Mouse (Mus musculus): Measurements from ENCODE around the gene Tsr2. TPM values are rescaled to one million over a fixed set of nuclear protein-coding genes. Genes with fewer than 3 reads are reported as not detected.

The Tsr2 gene
- polyA plus RNA-seq, 1 experiment from 2014 or later: 17.0 TPM

DNA sequence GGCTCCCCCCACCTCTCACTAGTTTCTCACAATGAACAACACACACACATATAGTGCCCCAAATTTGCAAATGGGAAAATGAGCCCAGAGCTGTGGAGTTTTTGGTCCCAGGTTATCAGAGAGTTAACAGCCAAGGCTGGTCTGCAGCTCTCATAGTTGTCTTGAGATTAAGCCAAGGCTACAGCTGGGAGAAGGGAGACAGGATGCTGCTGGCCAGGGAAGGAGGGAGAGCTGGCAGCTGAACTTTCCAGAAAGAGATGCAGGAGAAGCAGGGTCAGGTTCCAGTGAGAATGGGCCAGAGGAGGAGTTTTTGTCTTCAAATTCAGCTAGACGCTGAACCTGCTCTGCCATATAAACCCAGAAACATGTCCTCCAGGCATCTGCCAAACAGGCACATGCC is 37.0 kb downstream of the Tsr2 start:
- Histone ChIP-seq H3K36me3 (ENCODE audit: inconsistent target) (no peaks in the 10 kb centered on the region), H3K79me2 (ENCODE audit: inconsistent target) (no peaks in the 10 kb centered on the region), H3K27ac (no peak overlapping the region), H3K4me3 (ENCODE audit: inconsistent target) (no peak overlapping the region)
- WGBS (ENCODE audit: missing documents): 90% methylated on average over 1 of the region's 1 CpGs

DNA sequence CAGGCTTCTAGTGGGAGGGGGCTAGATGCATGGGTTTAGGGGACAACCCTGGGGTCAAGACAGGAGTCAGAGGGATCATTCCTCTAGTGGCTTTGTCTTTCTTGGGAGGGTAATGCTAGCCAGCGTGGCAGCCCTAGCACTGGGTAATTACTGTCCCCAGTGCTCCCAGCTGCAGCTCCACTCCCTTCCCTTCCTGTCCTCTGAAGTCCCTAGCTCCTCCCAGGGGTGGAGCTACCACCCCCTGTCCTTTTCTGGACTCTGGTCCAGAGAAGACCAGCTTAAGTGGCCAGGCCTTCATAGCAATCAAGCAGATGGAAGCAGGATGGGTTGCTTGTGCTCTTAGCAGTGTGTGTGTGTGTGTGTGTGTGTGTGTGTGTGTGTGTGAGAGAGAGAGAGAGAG is 40.8 kb downstream of the Tsr2 start:
- H3K4me3 ChIP-seq (ENCODE audit: inconsistent target): no peak overlapping the region
- WGBS (ENCODE audit: missing documents): 58% methylated on average over 1 of the region's 1 CpGs
- H3K79me2 ChIP-seq (ENCODE audit: inconsistent target): no peaks in the 10 kb centered on the region
- no peak overlapping the region for H3K27ac ChIP-seq
- no peaks in the 10 kb centered on the region for H3K36me3 ChIP-seq (ENCODE audit: inconsistent target)

DNA sequence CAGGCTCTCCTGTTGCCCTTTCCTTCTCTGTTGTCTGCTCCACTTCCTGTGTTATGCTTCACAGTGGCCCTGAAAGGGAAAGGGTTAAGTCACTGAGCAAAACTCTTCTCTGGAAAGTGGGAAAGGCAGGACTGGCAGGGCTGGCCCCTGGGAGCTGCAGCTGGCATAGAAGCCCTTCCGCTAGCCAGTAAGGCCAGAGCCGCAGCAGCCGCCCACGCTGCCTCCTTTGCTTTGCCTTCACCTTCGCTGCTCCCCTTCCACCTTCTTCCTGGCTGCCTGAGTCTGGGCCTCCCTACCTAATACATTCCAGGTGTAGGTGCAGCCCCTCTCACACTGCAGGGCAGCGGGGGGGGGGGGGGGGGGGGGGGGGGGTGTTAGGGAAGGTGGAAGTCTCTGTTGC is 41.9 kb downstream of the Tsr2 start:
- Histone ChIP-seq H3K79me2 (ENCODE audit: inconsistent target) (no peaks in the 10 kb centered on the region), H3K4me3 (ENCODE audit: inconsistent target) (no peak overlapping the region), H3K27ac (no peak overlapping the region), H3K36me3 (ENCODE audit: inconsistent target) (no peaks in the 10 kb centered on the region)
- 95% methylated on average over 4 of the region's 6 CpGs for WGBS (ENCODE audit: missing documents)

DNA sequence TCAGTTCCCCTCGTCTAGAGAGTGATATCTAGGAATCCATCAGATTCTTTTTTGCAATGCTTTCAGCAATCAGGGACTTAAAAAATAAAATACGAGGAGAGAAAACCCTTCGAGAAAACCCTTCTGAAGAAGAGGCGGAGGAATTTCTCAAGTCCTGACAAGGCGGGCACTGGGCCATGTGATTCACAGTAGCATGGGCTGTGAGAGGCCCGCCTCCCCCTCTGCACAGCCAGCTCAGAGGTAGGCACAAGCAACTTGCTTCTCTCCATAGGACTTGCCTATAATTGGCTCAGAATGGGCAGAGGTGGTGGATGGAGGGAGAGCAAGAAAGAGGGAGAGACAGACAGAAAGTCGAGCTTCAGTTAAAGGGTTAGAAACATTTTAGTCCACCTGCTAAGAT is 46.0 kb downstream of the Tsr2 start:
- Histone ChIP-seq H3K4me3 (ENCODE audit: inconsistent target) (no peak overlapping the region), H3K36me3 (ENCODE audit: inconsistent target) (no peaks in the 10 kb centered on the region), H3K79me2 (ENCODE audit: inconsistent target) (no peaks in the 10 kb centered on the region), H3K27ac (no peak overlapping the region)
- WGBS (ENCODE audit: missing documents): 94% methylated on average over 5 of the region's 7 CpGs

DNA sequence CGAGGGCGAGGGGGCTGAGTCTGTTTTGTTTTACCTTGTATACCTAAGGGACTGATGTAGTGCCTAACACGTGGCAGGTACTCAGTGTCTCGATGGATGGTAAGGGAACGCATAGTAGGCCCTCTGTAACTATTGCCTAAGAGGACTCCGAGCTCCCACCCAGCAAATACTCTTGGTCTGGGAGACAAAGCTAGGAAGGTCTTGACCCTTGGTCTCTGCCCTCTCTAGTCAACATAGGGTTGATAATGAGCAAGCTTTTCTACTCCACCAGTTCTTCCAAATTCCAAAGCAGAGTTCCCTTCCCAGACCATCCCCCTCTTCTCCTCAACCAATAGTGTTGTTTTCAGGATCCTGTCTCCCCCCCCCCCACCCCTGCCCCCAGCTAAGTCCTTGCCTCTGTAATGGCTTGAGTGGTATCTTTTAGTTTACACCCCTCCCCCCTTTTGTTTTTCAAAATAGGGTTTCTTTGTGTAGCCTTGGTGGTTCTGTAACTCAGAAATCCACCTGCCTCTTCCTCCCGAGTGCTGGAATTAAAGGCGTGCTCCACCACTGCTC is 46.6 kb downstream of the Tsr2 start:
- 81% methylated on average over 8 of the region's 8 CpGs for WGBS (ENCODE audit: missing documents)
- no peaks in the 10 kb centered on the region for H3K36me3 ChIP-seq (ENCODE audit: inconsistent target)
- no peaks in the 10 kb centered on the region for H3K79me2 ChIP-seq (ENCODE audit: inconsistent target)
- no peak overlapping the region for H3K27ac ChIP-seq
- no peak overlapping the region for H3K4me3 ChIP-seq (ENCODE audit: inconsistent target)

DNA sequence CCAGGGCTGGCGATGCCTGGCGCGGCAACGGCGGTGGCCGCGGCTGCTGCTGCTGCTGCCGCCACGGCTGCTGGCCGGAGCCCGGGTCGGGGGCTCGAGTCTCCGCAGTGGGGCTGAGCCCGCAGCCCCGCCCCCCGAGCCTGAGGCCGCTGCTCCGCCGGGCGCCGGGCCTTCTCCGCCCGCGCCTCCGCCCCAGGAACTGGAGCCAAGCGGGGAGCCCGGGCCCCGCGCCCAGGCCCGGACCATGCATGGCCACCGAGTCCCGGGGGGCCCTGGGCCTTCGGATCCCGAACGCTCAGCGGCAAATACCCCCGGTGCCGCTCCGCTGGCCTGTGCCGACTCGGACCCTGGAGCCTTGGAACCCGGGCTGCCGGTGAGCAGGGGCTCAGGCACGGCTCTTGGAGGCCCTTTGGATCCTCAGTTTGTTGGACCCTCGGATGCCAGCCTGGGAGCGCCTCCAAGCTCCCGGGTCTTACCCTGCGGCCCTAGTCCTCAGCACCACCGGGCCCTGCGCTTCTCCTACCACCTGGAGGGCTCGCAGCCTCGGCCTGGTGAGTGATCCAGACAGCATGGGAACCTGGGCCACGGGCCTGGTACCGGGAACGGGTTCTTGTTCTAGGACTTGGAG is 48.8 kb downstream of the Tsr2 start:
- Histone ChIP-seq H3K27ac (no peak overlapping the region), H3K36me3 (ENCODE audit: inconsistent target) (no peaks in the 10 kb centered on the region), H3K4me3 (ENCODE audit: inconsistent target) (no peak overlapping the region), H3K79me2 (ENCODE audit: inconsistent target) (no peaks in the 10 kb centered on the region)
- 32% methylated on average over 34 of the region's 56 CpGs for WGBS (ENCODE audit: missing documents)

DNA sequence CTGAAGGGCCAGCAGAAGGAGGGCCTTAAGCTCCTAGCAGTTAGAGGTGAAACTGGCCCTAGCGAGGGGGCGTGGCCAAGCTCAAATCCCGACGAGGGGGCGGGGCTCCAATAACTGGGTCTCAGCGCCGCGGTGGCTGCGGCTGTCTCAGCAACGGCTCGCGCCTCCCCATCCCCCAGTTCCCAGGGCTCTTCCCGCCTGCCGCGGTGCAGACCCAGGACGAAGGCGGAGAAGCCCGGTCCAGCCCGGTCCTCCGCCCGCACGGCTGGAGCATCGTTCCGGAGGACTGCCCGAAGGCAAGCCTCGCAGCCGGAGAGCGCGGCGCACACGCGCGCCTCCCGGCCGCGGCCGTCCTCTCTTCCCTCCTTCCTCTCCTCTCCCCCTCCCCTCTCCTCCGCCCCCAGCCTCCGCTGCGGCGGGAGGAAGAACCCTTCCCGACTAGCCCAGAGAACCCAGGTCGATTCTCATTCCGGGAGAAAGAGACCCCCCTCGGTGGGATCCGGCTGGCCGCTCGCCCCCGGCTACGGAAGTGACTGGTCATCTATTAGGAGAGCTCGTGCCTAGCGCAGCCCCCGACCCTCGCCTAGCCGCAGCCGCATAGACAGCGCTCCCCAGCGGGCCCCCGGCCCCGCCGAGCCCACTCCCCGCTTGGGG is 49.4 kb downstream of the Tsr2 start:
- H3K36me3 ChIP-seq (ENCODE audit: inconsistent target): no peaks in the 10 kb centered on the region
- H3K79me2 ChIP-seq (ENCODE audit: inconsistent target): no peaks in the 10 kb centered on the region
- 19% methylated on average over 42 of the region's 62 CpGs for WGBS (ENCODE audit: missing documents)
- H3K4me3 ChIP-seq (ENCODE audit: inconsistent target): no peak overlapping the region
- H3K27ac ChIP-seq: no peak overlapping the region

DNA sequence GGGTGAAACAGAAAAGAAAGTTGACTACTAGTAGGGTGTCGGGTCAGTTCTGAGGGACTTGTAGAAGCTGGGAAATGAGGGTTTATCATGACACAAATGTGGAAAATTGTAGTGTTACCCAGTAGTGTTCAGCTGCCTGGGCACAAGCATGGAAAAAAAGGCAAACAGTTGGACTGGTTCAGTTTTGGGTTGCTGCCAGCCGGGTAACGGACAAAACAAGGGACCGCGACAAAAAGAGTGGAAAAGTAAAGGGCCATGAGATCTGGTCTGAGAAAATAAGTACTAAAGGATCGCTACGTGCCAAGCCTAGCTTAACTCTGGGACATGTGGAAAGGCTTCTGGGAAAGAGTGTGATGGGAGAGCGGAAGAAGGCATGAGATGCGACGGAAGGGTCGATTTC is 50.0 kb downstream of the Tsr2 start:
- WGBS (ENCODE audit: missing documents): 81% methylated on average over 8 of the region's 11 CpGs
- no peaks in the 10 kb centered on the region for H3K79me2 ChIP-seq (ENCODE audit: inconsistent target)
- no peak overlapping the region for H3K27ac ChIP-seq
- no peak overlapping the region for H3K4me3 ChIP-seq (ENCODE audit: inconsistent target)
- no peaks in the 10 kb centered on the region for H3K36me3 ChIP-seq (ENCODE audit: inconsistent target)

DNA sequence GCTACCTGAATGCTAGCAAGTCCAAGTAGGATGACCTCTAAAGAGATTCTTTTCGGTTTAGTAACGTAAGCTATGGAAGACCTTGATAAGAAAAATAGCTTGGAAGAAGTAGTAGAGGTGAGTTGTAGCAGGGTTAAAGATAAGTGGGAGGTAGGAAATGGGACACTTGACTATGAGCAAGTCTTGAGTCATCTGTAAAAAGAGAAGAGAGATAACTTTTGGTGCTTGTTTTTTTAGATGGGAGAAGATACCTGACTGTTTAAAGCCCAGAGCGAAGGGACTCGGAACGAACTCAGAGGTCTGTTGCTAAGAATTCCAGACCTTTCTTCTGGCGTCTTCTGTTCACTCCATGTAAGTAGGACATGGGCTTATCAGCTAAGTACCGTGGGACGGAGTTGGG is 50.5 kb downstream of the Tsr2 start, which contains the start of gene Fgd1:
TSS of gene Fgd1 (plus strand) at position 301 of the 400 bp plus-strand sequence.
- Histone ChIP-seq H3K4me3 (ENCODE audit: inconsistent target) (no peak within 1 kb of the TSS), H3K36me3 (ENCODE audit: inconsistent target) (no peaks in the 10 kb centered on the region), H3K27ac (no peak within 1 kb of the TSS), H3K79me2 (ENCODE audit: inconsistent target) (no peaks in the 10 kb centered on the region)
- WGBS (ENCODE audit: missing documents): 93% methylated on average over 8 of the region's 8 CpGs

DNA sequence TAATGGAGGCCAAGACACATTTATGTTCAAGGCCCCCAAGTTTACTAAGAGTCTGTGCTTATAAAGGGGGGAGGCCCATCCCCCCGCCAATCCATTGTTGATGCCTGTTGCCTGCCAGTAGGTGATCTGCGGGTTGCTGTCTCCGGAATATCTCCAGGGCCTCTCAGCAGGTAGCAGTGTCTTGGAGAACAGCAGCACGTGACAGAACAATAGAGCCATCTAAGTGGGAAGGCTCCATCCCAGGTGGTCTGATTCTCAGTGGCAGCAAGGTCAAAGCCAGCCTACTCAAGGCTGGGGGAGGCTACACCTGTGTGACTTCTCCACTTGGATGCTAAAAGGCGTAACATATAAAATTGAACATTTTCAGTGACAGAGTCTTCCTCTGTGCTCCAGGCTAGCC is 55.1 kb downstream of the Tsr2 start:
- H3K27ac ChIP-seq: no peak overlapping the region
- 83% methylated on average over 5 of the region's 5 CpGs for WGBS (ENCODE audit: missing documents)
- H3K4me3 ChIP-seq (ENCODE audit: inconsistent target): no peak overlapping the region
- no peaks in the 10 kb centered on the region for H3K36me3 ChIP-seq (ENCODE audit: inconsistent target)
- H3K79me2 ChIP-seq (ENCODE audit: inconsistent target): no peaks in the 10 kb centered on the region

Other genes with a start within 250 kb of the Tsr2 start
- 7.5 to 12.8 TPM (median 8.6 TPM) in 3 replicates for gene Gnl3l, start 79.2 kb downstream of the Tsr2 start, polyA plus RNA-seq (2018)
- 0.07 to 0.23 TPM in 2 of 3 replicates, not detected in the other for gene Fgd1, start 50.4 kb downstream of the Tsr2 start, polyA plus RNA-seq (2018)
- gene Wnk3, start 101.5 kb upstream of the Tsr2 start, polyA plus RNA-seq (2018): not detected in 3 replicates
- 1.0 to 2.9 TPM (median 1.3 TPM) in 3 replicates for gene Fam120c, start 247.6 kb upstream of the Tsr2 start, polyA plus RNA-seq (2018)

Measured in macrophage (primary cell).